Mouse (Mus musculus) heart, postnatal 14 days (tissue): ENCODE measurements around the gene Gpc4. TPM values are rescaled to one million over a fixed set of nuclear protein-coding genes. Genes with fewer than 3 reads are reported as not detected.

ENCODE experiments used
- DNase-seq, 2 experiments: peaks; one replicate each; pipeline ENCODE4 v3.0.0; 2021 to 2022
- intact Hi-C: fragments of 180-260 bp; cut with DNase I; formaldehyde crosslinking; loops from one replicate; pipeline ENCODE4 v1.15.1; 2025
- long read RNA-seq, 2 experiments: library from polyadenylated mRNA; stranded (forward); transcript quantifications; one replicate each; pipeline ENCODE4 v2.0.0; 2021
- total RNA-seq, 2 experiments: library from RNA; stranded (reverse); gene quantifications; 2 replicates each; pipeline ENCODE4 v1.2.3; 2021

Gpc4 gene
- 10 to 100 TPM; 46.9 to 49.7 TPM for total RNA-seq
- long read RNA-seq, experiment 1, transcript Gpc4-201 (9 exons, 2,651 nt), result major isoform, 27 of 30 reads
- long read RNA-seq, experiment 1, partial matches to known transcripts, result 3 of 30 reads
- long read RNA-seq, experiment 1, other reads (novel, unspliced or antisense), result 0 of 30 reads
- long read RNA-seq, experiment 2, transcript Gpc4-201 (9 exons, 2,651 nt), result major isoform, 39 of 40 reads
- long read RNA-seq, experiment 2, partial matches to known transcripts, result 0 of 40 reads
- long read RNA-seq, experiment 2, other reads (novel, unspliced or antisense), result 1 of 40 reads

- peak; percentile 79 for DNase-seq
- intact Hi-C loops, result loop anchor here (5.0 to 10.0 kb wide), 3 partner anchors 78 to 207 kb away; no protein-coding TSS in a partner anchor
Measured at GRCm38 (mm10) chrX:52164738-52165554, at the start of gene Gpc4. Gpc4 (minus strand) TSS chrX:52165252.

- intact Hi-C loops, result no loop called here
- peak in 1 of 2 experiments; percentile 1 for DNase-seq
Measured at GRCm38 (mm10) chrX:52212846-52213245, 47.8 kb upstream of the Gpc4 start.

GRCm38 (mm10) chrX:52199836-52200235 lies 34.8 kb upstream of the Gpc4 start:
- intact Hi-C loops, result no loop called here
- no peak for DNase-seq

GRCm38 (mm10) chrX:52193311-52193968 lies 28.4 kb upstream of the Gpc4 start:
- intact Hi-C loops, result no loop called here
- DNase-seq, result peak; percentile 2 to 21

- intact Hi-C loops, result no loop called here
- no peak for DNase-seq
Measured at GRCm38 (mm10) chrX:52189094-52189493, 24.0 kb upstream of the Gpc4 start.

GRCm38 (mm10) chrX:52183551-52184442 lies 18.7 kb upstream of the Gpc4 start:
- no peak for DNase-seq
- intact Hi-C loops, result no loop called here

GRCm38 (mm10) chrX:52181401-52181800 lies 16.3 kb upstream of the Gpc4 start:
- intact Hi-C loops, result no loop called here
- no peak for DNase-seq

- no peak for DNase-seq
- intact Hi-C loops, result no loop called here
Measured at GRCm38 (mm10) chrX:52177067-52177466, 12.0 kb upstream of the Gpc4 start.

GRCm38 (mm10) chrX:52167519-52168244 lies 2.6 kb upstream of the Gpc4 start:
- intact Hi-C loops, result loop anchor here (10.0 kb wide), 1 partner anchor 117 kb away; no protein-coding TSS in a partner anchor

GRCm38 (mm10) chrX:52165555-52165938 lies 495 bp upstream of the Gpc4 start:
- intact Hi-C loops, result loop anchor here (10.0 kb wide), 1 partner anchor 119 kb away; no protein-coding TSS in a partner anchor
- no peak for DNase-seq

More at GRCm38 (mm10) chrX:52167519-52168244, 2.6 kb upstream of the Gpc4 start:
- DNase-seq, result no peak

- intact Hi-C loops, result loop anchor here (5.0 to 10.0 kb wide), 3 partner anchors 77 to 208 kb away; no protein-coding TSS in a partner anchor
- DNase-seq, result peak; percentile 14 to 19
Measured at GRCm38 (mm10) chrX:52164134-52164737, 816 bp downstream of the Gpc4 start.

GRCm38 (mm10) chrX:52163418-52164133 lies 1.5 kb downstream of the Gpc4 start:
- intact Hi-C loops, result loop anchor here (5.0 to 10.0 kb wide), 3 partner anchors 76 to 209 kb away; no protein-coding TSS in a partner anchor
- DNase-seq, result peak; percentile 6 to 18

- intact Hi-C loops, result loop anchor here (5.0 to 10.0 kb wide), 3 partner anchors 75 to 210 kb away; no protein-coding TSS in a partner anchor
- DNase-seq, result no peak
Measured at GRCm38 (mm10) chrX:52162756-52163155, 2.3 kb downstream of the Gpc4 start.

- intact Hi-C loops, result loop anchor here (5.0 to 10.0 kb wide), 3 partner anchors 75 to 210 kb away; no protein-coding TSS in a partner anchor
Measured at GRCm38 (mm10) chrX:52162206-52162605, 2.8 kb downstream of the Gpc4 start.

GRCm38 (mm10) chrX:52159621-52160020 lies 5.4 kb downstream of the Gpc4 start:
- intact Hi-C loops, result loop anchor here (5.0 to 10.0 kb wide), 3 partner anchors 72 to 213 kb away; no protein-coding TSS in a partner anchor
- no peak for DNase-seq

More at GRCm38 (mm10) chrX:52162206-52162605, 2.8 kb downstream of the Gpc4 start:
- no peak for DNase-seq

GRCm38 (mm10) chrX:52155408-52155953 lies 9.6 kb downstream of the Gpc4 start:
- DNase-seq, result no peak
- intact Hi-C loops, result no loop called here

GRCm38 (mm10) chrX:52154821-52155220 lies 10.2 kb downstream of the Gpc4 start:
- intact Hi-C loops, result no loop called here

More at GRCm38 (mm10) chrX:52154821-52155220, 10.2 kb downstream of the Gpc4 start:
- DNase-seq, result no peak
